Mouse (Mus musculus) adrenal gland, postnatal 25 days (tissue): ENCODE results near the gene Cerkl. TPM values are rescaled to one million over a fixed set of nuclear protein-coding genes. Genes with fewer than 3 reads are reported as not detected.

Experiments used
- DNase-seq: peaks from one replicate; pipeline ENCODE4 v3.0.0; 2021; ENCODE audit warnings: mixed read lengths
- long read RNA-seq: library from polyadenylated mRNA; stranded (forward); transcript quantifications from one replicate; pipeline ENCODE4 v2.0.0, GENCODE M21; 2021
- total RNA-seq: library from RNA; stranded (reverse); gene quantifications from 2 replicates; pipeline ENCODE4 v1.2.3, GENCODE M21; 2021

The Cerkl gene
- 1.8 and 2.1 TPM in 2 replicates for total RNA-seq
- long read RNA-seq: 0 reads

- peak; percentile 33 for DNase-seq
Observed at GRCm38 (mm10) chr2:79456575-79457349, at the start of gene Cerkl, which contains the start of gene Neurod1. Cerkl (minus strand) TSS chr2:79456785. Neurod1 (minus strand) TSS chr2:79456751.

- peak; percentile 63 for DNase-seq
Observed at GRCm38 (mm10) chr2:79498990-79499755, 42.6 kb upstream of the Cerkl start.

DNA sequence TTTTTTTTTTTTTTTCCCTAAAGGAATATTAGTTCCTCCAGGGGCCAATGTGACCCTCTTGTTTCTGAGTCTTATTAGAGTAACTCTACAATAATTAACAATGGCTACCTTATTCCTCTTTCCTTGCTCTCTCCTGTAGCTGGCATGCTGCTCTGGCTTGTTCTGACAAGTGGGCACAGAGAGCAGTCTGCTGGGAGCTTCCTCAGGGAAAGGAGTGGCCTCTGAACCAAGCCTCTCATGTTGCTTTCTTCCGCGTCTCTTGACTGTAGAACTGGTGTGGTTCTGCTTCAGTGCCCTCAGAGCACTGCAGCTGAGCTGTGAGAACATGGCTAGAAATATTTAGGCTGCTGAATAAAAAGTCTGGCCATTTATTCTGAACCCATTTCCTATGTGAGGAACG, 28.5 kb upstream of the Cerkl start:
- no peak for DNase-seq

DNA sequence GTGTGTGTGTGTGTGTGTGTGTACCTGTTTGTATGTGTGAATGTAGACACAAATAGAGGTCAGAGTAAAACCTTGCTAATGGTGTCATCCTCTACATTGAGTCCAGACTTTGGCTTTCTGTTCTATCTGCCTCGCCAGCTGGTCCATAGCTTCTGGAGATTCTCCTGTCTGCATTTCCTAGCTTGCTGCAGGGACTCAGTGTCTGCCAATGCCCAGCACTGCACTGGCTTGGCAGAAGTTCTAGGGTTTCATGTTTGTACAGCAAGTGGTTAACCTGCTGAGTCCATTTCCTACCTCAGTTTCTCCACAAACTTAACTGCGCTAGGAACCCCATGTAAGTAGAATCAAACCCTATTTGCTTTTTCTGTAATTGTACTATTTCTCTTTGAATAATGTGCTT, 25.9 kb upstream of the Cerkl start:
- DNase-seq: no peak

GRCm38 (mm10) chr2:79462411-79462810, 5.8 kb upstream of the Cerkl start:
- DNase-seq: no peak

DNA sequence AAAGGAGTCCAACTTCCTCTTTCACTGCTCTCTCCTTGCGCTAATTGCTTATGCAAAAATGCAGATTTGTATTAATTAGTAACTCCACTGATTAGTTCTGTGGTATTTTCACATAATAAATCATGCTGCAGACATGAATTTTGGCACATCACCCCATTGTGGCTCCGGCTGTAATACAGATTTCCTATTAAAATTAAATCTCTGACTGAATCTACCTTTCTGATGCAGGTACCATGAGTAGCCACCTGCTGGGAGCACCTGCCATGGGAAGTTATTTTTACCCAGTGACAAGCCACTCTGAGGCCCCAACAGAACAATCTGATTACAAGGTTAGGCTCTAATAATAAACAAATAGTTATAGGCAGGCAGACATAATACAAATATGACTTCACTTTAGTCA, 5.3 kb upstream of the Cerkl start:
- no peak for DNase-seq

DNA sequence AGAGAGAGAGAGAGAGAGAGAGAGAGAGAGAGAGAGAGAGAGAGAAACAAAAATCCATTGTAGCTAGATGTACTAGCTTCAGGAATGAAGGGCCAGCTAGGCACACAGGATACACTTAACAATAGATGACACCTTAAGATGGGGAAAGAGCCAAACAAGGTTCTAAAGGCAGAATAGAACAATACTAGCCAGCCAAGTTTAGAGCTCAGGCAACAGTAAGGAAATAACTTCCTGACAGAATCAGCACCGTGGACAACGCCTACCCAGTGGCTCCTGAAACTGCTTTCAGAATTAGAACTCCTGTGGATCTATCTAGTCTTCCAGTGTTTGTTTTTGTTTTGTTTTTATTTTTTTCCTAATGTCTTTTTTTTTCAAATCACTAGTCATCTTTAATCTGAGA, 4.0 kb upstream of the Cerkl start:
- DNase-seq: no peak

GRCm38 (mm10) chr2:79460107-79460506, 3.5 kb upstream of the Cerkl start:
- DNase-seq: no peak

- no peak for DNase-seq
Observed at GRCm38 (mm10) chr2:79459061-79460045, 2.8 kb upstream of the Cerkl start.

DNA sequence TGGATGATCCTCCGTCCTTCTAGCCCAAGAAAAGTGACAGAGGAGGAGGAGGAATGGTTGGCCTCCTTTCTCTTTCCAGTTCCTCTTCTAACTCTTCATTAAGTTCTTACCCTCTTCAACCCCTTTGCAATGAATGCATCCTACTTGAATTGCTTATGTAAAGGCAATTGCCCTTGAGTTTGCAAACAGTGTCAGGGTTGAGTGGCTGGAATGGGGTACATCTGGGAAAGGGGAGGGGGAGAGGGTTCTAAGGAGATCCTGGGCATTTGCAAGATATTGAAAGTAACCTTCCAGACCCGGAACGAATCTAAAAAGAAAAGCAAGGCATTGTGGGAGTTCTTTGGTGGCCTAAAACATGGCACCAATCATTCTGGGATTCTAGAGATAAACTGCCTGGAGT, 1.3 kb upstream of the Cerkl start:
- DNase-seq: no peak

GRCm38 (mm10) chr2:79457434-79457833, 849 bp upstream of the Cerkl start:
- DNase-seq: no peak

DNA sequence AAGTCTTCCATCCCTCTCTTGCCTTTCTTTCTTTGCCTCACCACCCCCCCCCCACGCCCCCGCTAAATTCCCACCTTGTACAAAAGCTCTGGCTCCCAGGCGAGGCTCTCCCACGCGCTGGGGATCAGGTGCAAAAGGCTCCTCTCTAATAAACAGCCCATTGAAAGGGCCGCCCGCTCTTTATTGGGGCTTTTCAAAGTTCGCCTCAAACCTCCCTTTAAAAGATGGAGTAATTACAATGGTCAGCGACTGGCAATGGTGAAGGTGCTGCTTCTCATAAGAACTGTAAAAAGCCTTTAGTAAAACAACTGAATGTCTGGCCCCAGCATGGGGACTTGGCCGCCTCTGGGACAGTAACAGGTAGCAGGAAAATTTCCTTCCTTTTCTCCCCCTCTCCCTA, 939 bp downstream of the Cerkl start:
- DNase-seq: no peak

- no peak for DNase-seq
Observed at GRCm38 (mm10) chr2:79454786-79455446, 1.7 kb downstream of the Cerkl start.

GRCm38 (mm10) chr2:79453901-79454781, 2.4 kb downstream of the Cerkl start:
- DNase-seq: peak; percentile 83

DNA sequence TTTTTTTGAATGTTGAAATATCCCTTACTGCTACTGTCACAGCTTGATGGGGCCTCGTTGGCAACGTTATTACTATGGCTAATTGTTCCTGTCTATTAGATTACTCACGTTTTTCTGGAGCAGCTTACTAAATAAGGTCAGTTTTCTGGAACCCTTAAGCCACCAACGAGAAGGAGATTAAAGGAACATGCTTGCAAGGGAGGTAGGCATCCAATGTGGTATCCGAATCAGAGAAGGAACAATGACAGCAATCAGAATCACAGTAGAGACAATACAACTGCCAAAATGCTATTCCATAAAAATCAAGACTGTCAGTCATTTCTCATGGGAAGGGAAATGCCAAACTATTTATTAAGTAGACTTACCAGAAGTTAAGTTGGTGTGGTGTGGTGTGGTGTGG, 5.1 kb downstream of the Cerkl start:
- no peak for DNase-seq

DNA sequence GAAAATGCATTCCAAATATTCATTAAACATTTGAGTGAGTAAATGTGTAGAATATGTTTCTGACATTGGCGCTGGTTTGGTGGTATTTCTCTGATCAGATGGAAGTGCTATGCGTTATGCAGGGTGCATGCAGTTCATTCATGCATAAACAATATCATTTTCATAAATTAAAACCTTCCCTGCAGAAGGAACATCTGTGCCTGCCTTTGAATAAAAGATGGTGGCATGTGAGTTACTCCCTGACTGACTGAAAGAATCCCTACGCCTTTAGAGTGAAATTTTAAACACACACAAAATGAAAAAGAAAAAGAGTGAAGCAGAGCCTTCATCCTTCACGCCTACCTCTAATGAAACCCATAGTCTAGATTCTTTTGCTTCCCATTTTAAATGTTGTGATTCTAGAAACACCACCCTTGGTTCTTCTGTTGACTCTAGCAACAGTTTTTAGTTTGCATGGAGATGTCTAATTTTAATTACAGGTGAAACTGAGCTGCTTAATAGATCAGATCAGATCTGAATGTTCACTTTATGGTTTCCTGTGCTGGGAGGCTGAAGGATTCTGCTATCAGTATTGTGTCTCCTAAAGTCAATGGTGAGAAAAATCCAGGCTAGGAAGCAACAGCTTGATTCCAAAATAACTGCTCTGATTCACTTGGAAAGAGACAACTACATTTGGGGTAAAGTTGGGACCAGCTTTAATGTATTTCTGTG, 5.7 kb downstream of the Cerkl start:
- no peak for DNase-seq

DNA sequence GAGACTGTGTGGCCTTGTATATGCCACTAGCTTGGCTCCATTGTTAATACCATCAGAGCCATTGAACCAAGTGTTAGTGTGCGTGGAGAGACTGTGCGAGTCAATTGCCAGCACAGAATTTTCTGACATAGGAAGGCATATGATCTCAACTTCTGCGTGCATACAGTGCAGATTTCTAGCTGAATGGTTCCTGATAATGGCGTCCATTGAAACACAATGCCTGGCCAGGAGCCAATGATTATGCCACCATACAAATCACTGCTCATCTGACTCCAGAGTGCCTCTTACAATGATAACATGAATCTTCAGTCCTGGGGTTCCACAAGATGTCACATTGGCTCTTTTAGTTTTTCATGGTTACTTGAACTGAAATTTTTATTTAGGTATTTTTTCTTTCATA, 7.2 kb downstream of the Cerkl start:
- no peak for DNase-seq

DNA sequence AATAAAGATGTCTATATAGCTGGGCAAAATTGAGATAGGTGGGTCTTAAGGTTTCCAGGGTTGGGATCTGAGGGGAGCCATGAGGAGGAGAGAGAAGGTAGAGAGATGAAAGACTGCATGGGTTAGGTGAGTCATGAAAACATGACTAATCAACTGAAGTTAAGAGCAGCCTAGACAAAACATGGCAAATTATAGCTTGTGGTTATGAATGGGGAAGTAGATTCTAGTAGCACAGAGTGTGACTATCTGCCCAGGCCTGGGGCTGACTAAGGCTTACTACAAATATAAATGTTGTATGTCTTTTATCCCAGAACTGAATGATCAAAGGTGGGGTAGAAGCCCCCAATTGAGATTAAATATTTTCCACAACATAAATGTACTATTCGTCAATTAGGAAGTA, 9.4 kb downstream of the Cerkl start:
- DNase-seq: no peak

GRCm38 (mm10) chr2:79443861-79444620, 12.5 kb downstream of the Cerkl start:
- DNase-seq: no peak
